Mouse (Mus musculus): ENCODE results near the gene Ebi3. TPM values are rescaled to one million over a fixed set of nuclear protein-coding genes. Genes with fewer than 3 reads are reported as not detected.
"Not testable (repeated sequence)": the region's sequence is repeated elsewhere in the genome, so short reads cannot be mapped to it uniquely, and the experiment has no call there.

Ebi3 gene
- 4.1 and 5.1 TPM in 2 replicates for polyA plus RNA-seq (2015; fragmentation: Nextera tagmentation; extraction: Ambion mirVana)

- Histone ChIP-seq H3K27ac (replicated peaks) (no peak within 1 kb of the TSS), H3K36me3 (no peaks in the 10 kb centered on the region), H3K4me3 (no peak within 1 kb of the TSS), H3K4me1 (replicated peaks) (peaks cover 19% of the 10 kb centered on the region), H3K4me2 (no peak within 1 kb of the TSS), H3K9me3 (no peaks in the 10 kb centered on the region), H3K9ac (no peak within 1 kb of the TSS), H3K27me3 (peaks cover 27% of the 10 kb centered on the region)
- 67% methylated on average over 6 of the region's 6 CpGs for WGBS
- no peak for ATAC-seq (ENCODE audit: low read depth)
Observed at GRCm38 (mm10) chr17:55952447-55953027, at the start of gene Ebi3. TSS of gene Ebi3 (plus strand) at chr17:55952640.

DNA sequence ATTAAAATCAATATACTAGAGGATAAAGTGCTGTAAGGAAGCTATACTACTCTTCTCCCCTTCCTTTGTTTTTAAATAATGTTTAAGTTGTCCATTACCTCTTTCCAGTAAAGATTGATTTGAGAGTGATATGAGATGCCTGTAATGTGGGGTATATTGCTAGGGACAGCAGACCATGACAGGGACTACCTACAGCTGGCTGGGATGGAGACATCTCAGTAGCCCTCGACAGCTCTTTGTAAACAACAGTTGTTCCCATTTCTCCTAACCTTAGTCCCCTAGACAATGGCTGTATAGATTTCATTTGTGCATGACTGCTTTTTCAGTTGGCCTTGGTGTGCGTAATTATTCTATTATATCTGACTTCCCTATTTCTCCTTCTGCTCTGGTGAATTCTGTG is 49.4 kb upstream of the Ebi3 start:
- H3K9ac ChIP-seq, result no peak overlapping the region
- no peak overlapping the region for H3K4me3 ChIP-seq
- peaks cover 9% of the 10 kb centered on the region for H3K9me3 ChIP-seq
- H3K4me1 ChIP-seq (replicated peaks), result no peaks in the 10 kb centered on the region
- no peak overlapping the region for H3K27ac ChIP-seq (replicated peaks)
- no peaks in the 10 kb centered on the region for H3K27me3 ChIP-seq
- no peak overlapping the region for H3K4me2 ChIP-seq
- no peak for ATAC-seq (ENCODE audit: low read depth)
- 68% methylated on average over 2 of the region's 2 CpGs for WGBS
- H3K36me3 ChIP-seq, result peaks cover 14% of the 10 kb centered on the region

GRCm38 (mm10) chr17:55903687-55904086 is 48.8 kb upstream of the Ebi3 start:
- no peak overlapping the region for H3K27ac ChIP-seq (replicated peaks)
- WGBS, result 96% methylated on average over 1 of the region's 1 CpGs

GRCm38 (mm10) chr17:55904131-55904530 is 48.3 kb upstream of the Ebi3 start:
- H3K4me2 ChIP-seq, result no peak overlapping the region
- H3K27ac ChIP-seq (replicated peaks), result no peak overlapping the region
- no peaks in the 10 kb centered on the region for H3K4me1 ChIP-seq (replicated peaks)
- 79% methylated on average over 6 of the region's 6 CpGs for WGBS
- H3K9me3 ChIP-seq, result 0 out of 2 replicates have a peak, but pooled peaks cover under 1% of the 10 kb centered on the region
- H3K36me3 ChIP-seq, result 0 out of 2 replicates have a peak, but pooled peaks cover 5% of the 10 kb centered on the region
- H3K9ac ChIP-seq, result no peak overlapping the region
- no peak overlapping the region for H3K4me3 ChIP-seq
- no peak for ATAC-seq (ENCODE audit: low read depth)
- no peaks in the 10 kb centered on the region for H3K27me3 ChIP-seq

More at GRCm38 (mm10) chr17:55903687-55904086, 48.8 kb upstream of the Ebi3 start:
- no peaks in the 10 kb centered on the region for H3K4me1 ChIP-seq (replicated peaks)
- H3K36me3 ChIP-seq, result 0 out of 2 replicates have a peak, but pooled peaks cover 8% of the 10 kb centered on the region
- ATAC-seq (ENCODE audit: low read depth), result no peak
- H3K4me2 ChIP-seq, result no peak overlapping the region
- H3K4me3 ChIP-seq, result no peak overlapping the region
- 0 out of 2 replicates have a peak, but pooled peaks cover 3% of the 10 kb centered on the region for H3K9me3 ChIP-seq
- H3K27me3 ChIP-seq, result no peaks in the 10 kb centered on the region
- no peak overlapping the region for H3K9ac ChIP-seq

DNA sequence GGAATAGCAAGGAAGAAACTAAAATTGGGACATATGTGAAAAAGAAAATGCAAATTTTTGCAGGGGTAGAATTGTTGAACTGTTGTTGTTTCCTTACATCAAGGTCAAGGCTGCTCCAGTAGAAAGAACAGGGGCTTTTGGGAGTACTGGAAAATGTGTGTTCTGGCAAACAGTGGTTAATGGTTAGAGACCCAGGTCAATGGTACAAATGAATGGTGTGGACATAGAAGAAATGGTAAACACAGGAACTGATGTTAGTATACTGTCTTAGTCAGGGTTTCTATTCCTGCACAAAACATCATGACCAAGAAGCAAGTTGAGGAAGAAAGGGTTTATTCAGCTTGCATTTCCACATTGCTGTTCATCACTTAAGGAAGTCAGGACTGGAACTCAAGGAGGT is 45.8 kb upstream of the Ebi3 start:
- H3K27me3 ChIP-seq, result no peaks in the 10 kb centered on the region
- no peak overlapping the region for H3K9ac ChIP-seq
- no peak for ATAC-seq (ENCODE audit: low read depth)
- no peak overlapping the region for H3K4me3 ChIP-seq
- no peaks in the 10 kb centered on the region for H3K36me3 ChIP-seq
- no peak overlapping the region for H3K27ac ChIP-seq (replicated peaks)
- no peak overlapping the region for H3K4me2 ChIP-seq
- no peaks in the 10 kb centered on the region for H3K9me3 ChIP-seq
- no peaks in the 10 kb centered on the region for H3K4me1 ChIP-seq (replicated peaks)

DNA sequence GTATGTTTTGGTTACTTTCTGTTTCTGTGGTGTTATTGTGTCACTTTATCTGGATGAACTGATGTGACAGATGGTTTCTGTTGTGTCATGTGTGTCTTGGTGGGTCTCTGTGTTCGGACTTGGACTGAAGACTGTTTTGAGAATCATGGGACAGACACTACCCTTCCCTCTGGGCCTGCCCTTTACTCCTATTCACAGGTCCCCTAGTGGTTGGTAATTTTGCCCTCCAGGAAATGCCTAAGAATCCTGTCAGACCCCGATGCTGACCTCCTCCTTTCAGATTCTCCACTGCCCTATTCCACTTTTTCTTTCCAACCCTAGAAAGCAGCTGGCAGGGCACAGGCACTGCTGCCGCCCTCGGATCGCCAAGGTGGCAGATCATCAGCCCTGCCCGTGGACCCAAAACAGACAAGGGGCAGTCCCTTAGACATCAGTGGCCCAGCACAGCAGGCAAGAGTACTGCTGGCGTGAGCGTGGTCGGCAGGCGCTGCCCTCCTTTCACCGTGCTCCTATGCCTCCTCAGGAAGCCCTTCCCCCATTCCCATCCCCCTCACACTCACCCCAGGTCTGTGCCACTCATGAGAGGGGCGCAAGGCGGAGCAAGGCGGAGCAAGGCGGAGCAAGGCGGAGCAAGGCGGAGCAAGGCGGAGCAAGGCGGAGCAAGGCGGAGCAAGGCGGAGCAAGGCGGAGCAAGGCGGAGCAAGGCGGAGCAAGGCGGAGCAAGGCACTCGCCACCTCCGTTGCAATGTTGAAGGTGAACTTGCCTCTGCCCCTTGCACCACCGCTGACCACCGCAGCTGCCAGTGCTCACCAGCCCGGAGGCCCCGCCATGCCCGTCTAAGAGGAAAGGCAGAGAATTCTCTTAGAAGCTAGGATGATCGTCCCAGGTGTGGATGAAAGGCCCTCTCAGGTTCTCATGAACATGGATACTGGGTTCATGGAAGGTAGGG is 20.6 kb upstream of the Ebi3 start:
- WGBS, result 1% methylated on average over 33 of the region's 33 CpGs
- peak overlapping the region; percentile 86 for H3K27ac ChIP-seq (replicated peaks)
- peak; percentile 99 for ATAC-seq (ENCODE audit: low read depth)

DNA sequence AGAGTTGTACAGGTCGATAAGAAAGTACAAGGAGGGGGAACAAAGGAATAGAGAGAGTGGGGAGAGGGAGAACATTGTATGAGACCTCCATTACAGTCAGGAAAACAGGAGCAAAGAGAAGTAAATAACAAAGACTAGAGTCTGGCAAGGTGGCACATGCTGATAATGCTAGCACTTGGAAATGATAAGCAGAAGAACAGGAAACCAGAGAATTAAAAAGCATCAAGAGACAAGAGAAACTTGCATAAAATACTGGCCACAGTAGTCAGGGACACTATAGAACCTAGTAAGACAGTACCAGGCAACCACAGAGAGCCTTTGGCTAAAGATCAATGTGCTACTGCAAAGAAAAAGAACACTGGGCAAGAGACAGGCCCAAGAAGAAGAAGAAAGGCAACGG is 19.8 kb upstream of the Ebi3 start:
- no peaks in the 10 kb centered on the region for H3K27me3 ChIP-seq

More for the DNA sequence above, 20.6 kb upstream of the Ebi3 start:
- peak overlapping the region; percentile 60 for H3K4me3 ChIP-seq
- H3K9me3 ChIP-seq, result no peaks in the 10 kb centered on the region
- H3K36me3 ChIP-seq, result no peaks in the 10 kb centered on the region
- H3K9ac ChIP-seq, result peak overlapping the region; percentile 83
- H3K27me3 ChIP-seq, result no peaks in the 10 kb centered on the region
- H3K4me2 ChIP-seq, result peak overlapping the region; percentile 66
- peaks cover 4% of the 10 kb centered on the region for H3K4me1 ChIP-seq (replicated peaks)

DNA sequence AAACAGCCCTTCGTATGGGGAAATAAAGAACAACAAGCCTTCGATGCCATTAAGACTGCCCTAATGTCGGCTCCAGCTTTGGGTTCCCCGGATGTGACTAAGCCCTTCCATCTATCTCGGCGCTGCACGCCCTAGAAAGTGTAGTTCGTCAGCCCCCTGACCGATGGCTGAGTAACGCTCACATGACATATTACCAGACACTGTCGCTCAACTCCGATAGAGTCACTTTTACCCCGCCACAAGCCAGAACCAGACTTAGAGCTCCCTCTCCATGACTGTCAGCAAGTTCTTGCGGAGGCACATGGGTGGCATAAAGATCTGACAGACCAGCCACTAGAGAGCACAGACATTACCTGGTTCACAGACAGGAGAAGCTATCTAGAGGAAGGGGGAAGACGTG is 19.2 kb upstream of the Ebi3 start:
- Histone ChIP-seq H3K9me3 (peaks cover 9% of the 10 kb centered on the region), H3K4me1 (replicated peaks) (peaks cover 4% of the 10 kb centered on the region), H3K27ac (replicated peaks) (no peak overlapping the region), H3K27me3 (no peaks in the 10 kb centered on the region), H3K4me2 (no peak overlapping the region; the same call in 1 of the 2 replicates), H3K9ac (no peak overlapping the region), H3K36me3 (peaks cover 3% of the 10 kb centered on the region; the same call in 1 of the 2 replicates), H3K4me3 (no peak overlapping the region)
- 93% methylated on average over 15 of the region's 15 CpGs for WGBS
- no peak for ATAC-seq (ENCODE audit: low read depth)

More for the DNA sequence above, 19.8 kb upstream of the Ebi3 start:
- WGBS, result 69% methylated on average over 2 of the region's 2 CpGs
- H3K4me3 ChIP-seq, result peak overlapping the region; percentile 60
- ATAC-seq (ENCODE audit: low read depth), result no peak
- peaks cover 6% of the 10 kb centered on the region; the same call in 1 of the 2 replicates for H3K9me3 ChIP-seq
- no peaks in the 10 kb centered on the region for H3K36me3 ChIP-seq
- H3K4me1 ChIP-seq (replicated peaks), result peaks cover 4% of the 10 kb centered on the region
- peak overlapping the region; percentile 66 for H3K4me2 ChIP-seq
- no peak overlapping the region for H3K27ac ChIP-seq (replicated peaks)
- H3K9ac ChIP-seq, result peak overlapping the region; percentile 71; the same call in 1 of the 2 replicates

DNA sequence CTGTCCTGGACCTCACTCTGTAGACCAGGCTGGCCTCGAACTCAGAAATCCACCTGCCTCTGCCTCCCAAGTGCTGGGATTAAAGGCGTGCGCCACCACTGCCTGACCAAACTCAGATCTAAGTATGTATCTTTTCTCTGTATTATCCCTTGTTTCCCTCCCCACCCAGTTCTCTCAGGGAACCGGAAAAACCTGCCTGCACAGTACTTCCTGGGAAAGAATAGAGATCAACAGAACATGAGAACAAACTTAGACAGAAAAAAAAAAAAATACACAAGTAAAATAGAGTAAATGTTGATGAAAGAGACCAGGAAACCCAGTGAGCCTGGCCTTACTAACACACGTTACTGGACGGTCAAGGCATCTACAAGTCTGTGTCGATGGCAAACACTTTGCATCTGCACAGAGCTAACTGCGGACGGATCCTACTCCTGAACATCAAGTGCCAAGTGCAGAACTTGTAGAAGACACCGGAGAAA is 8.0 kb upstream of the Ebi3 start:
- WGBS, result 37% methylated on average over 10 of the region's 10 CpGs
- peaks cover 11% of the 10 kb centered on the region; the same call in 1 of the 2 replicates for H3K4me1 ChIP-seq (replicated peaks)
- peak overlapping the region; percentile 74 for H3K4me2 ChIP-seq
- not testable (repeated sequence) for H3K9me3 ChIP-seq; H3K27me3 ChIP-seq; ATAC-seq (ENCODE audit: low read depth)
- peak overlapping the region; percentile 48 for H3K4me3 ChIP-seq
- peak overlapping the region; percentile 94 for H3K27ac ChIP-seq (replicated peaks)
- H3K36me3 ChIP-seq, result peaks cover 12% of the 10 kb centered on the region
- H3K9ac ChIP-seq, result peak overlapping the region; percentile 75

- not testable (repeated sequence) for H3K9me3 ChIP-seq, H3K36me3 ChIP-seq, H3K27me3 ChIP-seq
- Histone ChIP-seq H3K27ac (replicated peaks) (peak overlapping the region; percentile 94), H3K9ac (peak overlapping the region; percentile 75), H3K4me2 (peak overlapping the region; percentile 74), H3K4me1 (replicated peaks) (peaks cover 11% of the 10 kb centered on the region; the same call in 1 of the 2 replicates), H3K4me3 (peak overlapping the region; percentile 48)
- ATAC-seq (ENCODE audit: low read depth), result peak; percentile 99
- under 1% methylated on average over 56 of the region's 56 CpGs for WGBS
Observed at GRCm38 (mm10) chr17:55944866-55945682, 7.4 kb upstream of the Ebi3 start.

- 31% methylated on average over 5 of the region's 5 CpGs for WGBS
- H3K9me3 ChIP-seq, result no peaks in the 10 kb centered on the region
- peak overlapping the region; percentile 48 for H3K4me3 ChIP-seq
- peak overlapping the region; percentile 74 for H3K4me2 ChIP-seq
- H3K9ac ChIP-seq, result peak overlapping the region; percentile 75
- H3K27me3 ChIP-seq, result peaks cover 6% of the 10 kb centered on the region; the same call in 1 of the 2 replicates
- peak overlapping the region; percentile 94 for H3K27ac ChIP-seq (replicated peaks)
- peaks cover 11% of the 10 kb centered on the region; the same call in 1 of the 2 replicates for H3K4me1 ChIP-seq (replicated peaks)
- no peaks in the 10 kb centered on the region for H3K36me3 ChIP-seq
- 0 out of 2 replicates have a peak, but pooled peaks have one; percentile 2 for ATAC-seq (ENCODE audit: low read depth)
Observed at GRCm38 (mm10) chr17:55945696-55946095, 6.7 kb upstream of the Ebi3 start.
